Mouse (Mus musculus): ENCODE data around the gene Bsn. TPM values are rescaled to one million over a fixed set of nuclear protein-coding genes. Genes with fewer than 3 reads are reported as not detected.

The Bsn gene
- polyA plus RNA-seq, 1 experiment from 2014 or later = 1.7 TPM

DNA sequence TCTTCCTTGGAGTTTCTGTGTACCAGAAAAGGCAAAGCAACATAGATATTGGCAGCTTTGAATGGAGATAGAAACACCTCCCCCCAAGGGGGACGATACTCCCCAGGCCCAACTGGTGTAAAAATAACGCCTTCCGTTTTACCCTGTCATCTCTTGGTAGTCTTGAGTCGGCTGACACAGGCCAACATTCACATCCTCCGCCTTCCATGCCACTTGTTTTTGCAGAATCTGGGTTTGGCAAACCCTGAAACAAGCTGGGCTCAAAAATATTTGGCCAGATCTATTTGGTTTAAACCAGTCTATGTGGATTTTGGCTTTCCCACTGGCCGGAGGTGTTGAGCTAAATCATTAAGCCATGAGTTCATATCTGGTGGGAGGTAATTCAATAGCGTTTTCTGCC is 1.2 kb downstream of the Bsn start:
- WGBS = 88% methylated on average over 7 of the region's 7 CpGs
- H3K27ac ChIP-seq (replicated peaks) = no peak overlapping the region
- H3K4me3 ChIP-seq = peak overlapping the region; percentile 78; the same call in 1 of the 2 replicates
- peaks cover 52% of the 10 kb centered on the region for H3K27me3 ChIP-seq (replicated peaks; ENCODE audit: low read depth, poor library complexity, severe bottlenecking)
- H3K36me3 ChIP-seq (replicated peaks) = no peaks in the 10 kb centered on the region
- H3K9me3 ChIP-seq = no peaks in the 10 kb centered on the region
- no peak for DNase-seq (ENCODE audit: low spot score)
- H3K4me1 ChIP-seq = peaks cover 13% of the 10 kb centered on the region

GRCm38 (mm10) chr9:108188511-108188910 is 1.7 kb downstream of the Bsn start:
- DNase-seq (ENCODE audit: low spot score) = no peak
- 78% methylated on average over 8 of the region's 8 CpGs for WGBS
- H3K27me3 ChIP-seq (replicated peaks; ENCODE audit: low read depth, poor library complexity, severe bottlenecking) = peaks cover 52% of the 10 kb centered on the region
- no peaks in the 10 kb centered on the region for H3K9me3 ChIP-seq
- no peak overlapping the region for H3K4me3 ChIP-seq
- H3K4me1 ChIP-seq = peaks cover 13% of the 10 kb centered on the region
- H3K36me3 ChIP-seq (replicated peaks) = no peaks in the 10 kb centered on the region
- no peak overlapping the region for H3K27ac ChIP-seq (replicated peaks)

DNA sequence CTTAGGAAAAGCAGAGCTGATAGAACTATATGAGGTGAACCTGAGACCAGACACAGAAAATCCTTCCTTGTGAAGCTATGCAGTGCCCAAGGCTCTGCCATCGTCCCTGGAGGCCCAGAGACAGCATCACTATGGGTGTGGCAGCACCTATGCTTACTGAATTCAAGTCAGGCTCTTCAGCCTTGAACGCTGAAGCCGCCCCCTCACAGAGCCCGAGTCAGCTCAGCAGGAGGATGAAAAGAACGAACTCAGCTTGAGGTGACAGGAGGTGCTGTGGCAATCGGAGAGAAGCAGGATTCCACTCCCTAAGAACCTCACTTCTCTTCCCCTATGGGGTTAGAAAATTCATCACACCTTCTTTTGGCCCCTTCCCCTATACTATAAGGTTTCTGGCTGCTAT is 2.6 kb downstream of the Bsn start:
- 39% methylated on average over 6 of the region's 6 CpGs for WGBS
- Histone ChIP-seq H3K9me3 (no peaks in the 10 kb centered on the region), H3K27ac (replicated peaks) (no peak overlapping the region), H3K36me3 (replicated peaks) (no peaks in the 10 kb centered on the region), H3K27me3 (replicated peaks; ENCODE audit: low read depth, poor library complexity, severe bottlenecking) (peaks cover 52% of the 10 kb centered on the region), H3K4me1 (peaks cover 13% of the 10 kb centered on the region), H3K4me3 (no peak overlapping the region)
- no peak for DNase-seq (ENCODE audit: low spot score)

DNA sequence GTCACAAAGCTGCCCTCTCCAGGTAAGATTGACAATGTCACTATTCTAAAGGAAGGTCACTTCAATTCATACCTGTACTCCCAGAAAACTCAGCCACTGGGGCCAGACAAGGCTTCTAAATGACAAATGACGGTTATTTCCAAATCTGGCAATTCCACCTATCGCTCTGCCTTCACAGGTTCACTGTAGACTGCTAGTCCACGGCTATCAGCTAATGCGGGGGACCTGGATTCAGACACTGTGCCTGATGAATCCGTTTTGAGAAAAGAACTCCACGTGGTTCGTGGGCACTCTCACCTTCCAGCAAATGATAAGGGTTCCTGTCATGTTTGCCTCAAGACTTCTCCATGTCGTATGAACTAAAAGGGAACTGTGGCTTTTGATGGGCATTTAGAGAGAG is 4.4 kb downstream of the Bsn start:
- no peaks in the 10 kb centered on the region for H3K36me3 ChIP-seq (replicated peaks)
- peaks cover 36% of the 10 kb centered on the region for H3K27me3 ChIP-seq (replicated peaks; ENCODE audit: low read depth, poor library complexity, severe bottlenecking)
- no peaks in the 10 kb centered on the region for H3K9me3 ChIP-seq
- no peak for DNase-seq (ENCODE audit: low spot score)
- 84% methylated on average over 8 of the region's 8 CpGs for WGBS
- H3K27ac ChIP-seq (replicated peaks) = no peak overlapping the region
- no peak overlapping the region for H3K4me3 ChIP-seq
- peaks cover 13% of the 10 kb centered on the region for H3K4me1 ChIP-seq

- peaks cover 19% of the 10 kb centered on the region for H3K27me3 ChIP-seq (replicated peaks; ENCODE audit: low read depth, poor library complexity, severe bottlenecking)
- no peaks in the 10 kb centered on the region for H3K9me3 ChIP-seq
- H3K36me3 ChIP-seq (replicated peaks) = no peaks in the 10 kb centered on the region
- H3K4me3 ChIP-seq = no peak overlapping the region
- H3K27ac ChIP-seq (replicated peaks) = no peak overlapping the region
- WGBS = 92% methylated on average over 19 of the region's 19 CpGs
- H3K4me1 ChIP-seq = no peaks in the 10 kb centered on the region
- no peak for DNase-seq (ENCODE audit: low spot score)
These were observed 6.6 kb downstream of the Bsn start for GRCm38 (mm10) chr9:108183531-108183994.

GRCm38 (mm10) chr9:108182806-108183506 is 7.2 kb downstream of the Bsn start:
- Histone ChIP-seq H3K9me3 (no peaks in the 10 kb centered on the region), H3K27me3 (replicated peaks; ENCODE audit: low read depth, poor library complexity, severe bottlenecking) (peaks cover 12% of the 10 kb centered on the region), H3K27ac (replicated peaks) (no peak overlapping the region), H3K4me1 (no peaks in the 10 kb centered on the region), H3K4me3 (no peak overlapping the region), H3K36me3 (replicated peaks) (no peaks in the 10 kb centered on the region)
- WGBS = 71% methylated on average over 11 of the region's 11 CpGs
- no peak for DNase-seq (ENCODE audit: low spot score)

GRCm38 (mm10) chr9:108178391-108178790 is 11.8 kb downstream of the Bsn start:
- no peak for DNase-seq (ENCODE audit: low spot score)
- no peak overlapping the region for H3K4me3 ChIP-seq
- 0 out of 2 replicates have a peak, but pooled peaks cover 4% of the 10 kb centered on the region for H3K27me3 ChIP-seq (replicated peaks; ENCODE audit: low read depth, poor library complexity, severe bottlenecking)
- H3K36me3 ChIP-seq (replicated peaks) = no peaks in the 10 kb centered on the region
- no peaks in the 10 kb centered on the region for H3K4me1 ChIP-seq
- H3K9me3 ChIP-seq = no peaks in the 10 kb centered on the region
- 68% methylated on average over 5 of the region's 5 CpGs for WGBS
- H3K27ac ChIP-seq (replicated peaks) = no peak overlapping the region

DNA sequence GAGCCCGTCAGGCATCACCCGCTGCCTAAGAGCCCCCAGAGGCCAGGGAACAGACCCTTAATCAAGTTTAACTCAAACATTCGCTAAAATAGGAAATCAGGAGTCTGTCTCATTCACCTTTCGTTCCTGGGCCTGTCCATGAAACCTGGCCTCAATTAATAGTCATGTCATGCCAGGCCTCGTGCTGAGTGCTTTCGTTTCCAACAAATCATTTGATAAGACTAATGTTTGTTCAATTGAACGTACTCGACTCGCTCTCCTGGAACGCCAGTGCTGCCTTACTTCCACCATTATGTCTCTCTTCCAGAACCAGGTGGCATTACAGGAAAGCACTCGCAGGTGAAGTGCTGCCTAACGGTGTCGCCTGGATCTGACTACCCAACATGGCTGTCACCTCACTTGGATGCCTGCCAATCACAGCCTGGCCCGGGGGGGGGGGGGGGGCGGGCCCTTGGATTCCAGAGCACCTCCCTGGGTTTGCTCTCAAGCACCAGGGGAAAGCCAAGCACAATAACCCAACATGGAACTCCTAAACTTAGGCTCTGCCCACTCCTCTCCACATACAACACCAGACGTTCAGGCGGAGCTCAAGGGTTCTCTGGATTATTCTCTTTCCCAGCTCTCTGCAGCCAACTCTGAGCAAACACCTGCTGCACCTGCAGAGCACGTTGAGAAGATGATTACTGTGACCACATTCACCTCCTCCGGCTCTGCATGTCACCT is 14.9 kb downstream of the Bsn start:
- H3K9me3 ChIP-seq = no peaks in the 10 kb centered on the region
- no peak overlapping the region for H3K27ac ChIP-seq (replicated peaks)
- DNase-seq (ENCODE audit: low spot score) = no peak
- H3K27me3 ChIP-seq (replicated peaks; ENCODE audit: low read depth, poor library complexity, severe bottlenecking) = 0 out of 2 replicates have a peak, but pooled peaks cover 4% of the 10 kb centered on the region
- 82% methylated on average over 19 of the region's 19 CpGs for WGBS
- H3K36me3 ChIP-seq (replicated peaks) = no peaks in the 10 kb centered on the region
- H3K4me3 ChIP-seq = no peak overlapping the region
- no peaks in the 10 kb centered on the region for H3K4me1 ChIP-seq

DNA sequence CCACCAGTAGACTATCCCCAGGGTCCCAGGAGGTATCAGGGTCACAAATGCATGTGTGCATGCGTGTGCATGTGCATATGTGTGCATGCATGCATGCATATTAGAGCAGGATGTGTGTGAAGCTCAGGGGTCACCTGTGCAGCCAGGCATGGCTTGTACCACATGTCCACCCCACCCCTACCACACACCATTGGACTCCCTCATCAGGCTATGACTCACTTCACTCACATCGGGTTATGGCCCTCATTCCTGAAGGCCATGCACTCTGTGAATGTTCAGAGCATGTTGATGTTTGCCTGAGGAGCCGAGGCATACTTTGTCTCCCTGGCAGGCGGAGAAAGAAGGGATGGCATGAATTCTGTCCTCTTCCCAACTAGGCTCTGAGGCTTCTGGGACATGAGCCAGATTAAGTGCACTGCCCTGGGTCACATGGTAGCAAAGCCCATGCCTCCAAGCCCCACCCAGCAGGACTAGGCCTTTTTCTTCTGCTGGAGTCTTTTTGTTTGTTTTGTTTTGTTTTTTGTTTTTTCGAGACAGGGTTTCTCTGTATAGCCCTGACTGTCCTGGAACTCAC is 17.3 kb downstream of the Bsn start:
- DNase-seq (ENCODE audit: low spot score) = no peak
- Histone ChIP-seq H3K36me3 (replicated peaks) (no peaks in the 10 kb centered on the region), H3K9me3 (no peaks in the 10 kb centered on the region), H3K4me3 (no peak overlapping the region), H3K27ac (replicated peaks) (no peak overlapping the region), H3K27me3 (replicated peaks; ENCODE audit: low read depth, poor library complexity, severe bottlenecking) (no peaks in the 10 kb centered on the region), H3K4me1 (no peaks in the 10 kb centered on the region)
- WGBS = 80% methylated on average over 5 of the region's 5 CpGs

DNA sequence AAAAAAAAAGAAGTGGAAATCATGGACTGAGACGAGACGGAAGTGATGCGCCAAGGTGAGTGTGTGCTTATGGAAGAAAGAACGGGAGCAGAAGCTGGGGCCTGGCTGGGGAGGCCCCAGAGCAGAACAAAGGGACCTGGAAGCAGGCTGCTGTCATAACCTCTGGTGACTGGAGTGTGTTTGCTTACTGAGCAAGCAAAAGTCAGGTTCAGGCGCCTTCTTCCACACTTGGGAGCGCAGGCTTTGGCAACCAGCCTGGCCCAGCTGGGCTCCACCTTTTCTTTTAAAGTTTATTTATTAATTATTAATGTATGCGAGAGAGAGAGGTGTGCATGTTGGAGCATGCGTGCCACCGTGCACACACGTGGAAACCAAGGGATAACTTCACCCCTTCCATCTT is 20.4 kb downstream of the Bsn start:
- Histone ChIP-seq H3K4me1 (no peaks in the 10 kb centered on the region), H3K27ac (replicated peaks) (no peak overlapping the region), H3K27me3 (replicated peaks; ENCODE audit: low read depth, poor library complexity, severe bottlenecking) (no peaks in the 10 kb centered on the region), H3K36me3 (replicated peaks) (no peaks in the 10 kb centered on the region), H3K9me3 (no peaks in the 10 kb centered on the region), H3K4me3 (no peak overlapping the region)
- no peak for DNase-seq (ENCODE audit: low spot score)
- 87% methylated on average over 10 of the region's 10 CpGs for WGBS

DNA sequence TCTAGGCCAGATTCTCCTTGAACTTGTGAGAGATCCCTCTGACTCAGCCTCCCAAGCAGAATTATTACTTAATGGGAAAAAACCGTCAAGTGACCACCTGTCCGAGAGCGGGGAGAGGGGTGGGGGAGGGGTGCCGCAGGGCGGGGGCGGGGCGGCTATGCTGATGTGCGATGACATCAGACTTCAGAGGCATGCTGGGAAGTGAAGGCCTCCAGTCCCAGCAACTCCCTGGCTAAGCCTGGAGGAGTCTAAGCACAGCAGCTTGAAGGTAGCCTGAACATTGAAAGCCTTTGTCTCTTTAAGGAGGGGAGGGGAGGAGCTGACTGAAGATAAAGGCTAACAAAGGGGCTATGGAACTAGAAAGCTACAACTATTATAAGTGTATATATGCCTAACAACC is 25.0 kb downstream of the Bsn start:
- Histone ChIP-seq H3K36me3 (replicated peaks) (no peaks in the 10 kb centered on the region), H3K4me3 (no peak overlapping the region), H3K4me1 (no peaks in the 10 kb centered on the region), H3K9me3 (no peaks in the 10 kb centered on the region), H3K27ac (replicated peaks) (no peak overlapping the region), H3K27me3 (replicated peaks; ENCODE audit: low read depth, poor library complexity, severe bottlenecking) (peaks cover 5% of the 10 kb centered on the region; the same call in 1 of the 2 replicates)
- DNase-seq (ENCODE audit: low spot score) = no peak
- WGBS = 32% methylated on average over 8 of the region's 8 CpGs

GRCm38 (mm10) chr9:108163646-108164284 is 26.4 kb downstream of the Bsn start:
- H3K4me3 ChIP-seq = no peak overlapping the region
- no peaks in the 10 kb centered on the region for H3K4me1 ChIP-seq
- no peaks in the 10 kb centered on the region for H3K36me3 ChIP-seq (replicated peaks)
- peaks cover 13% of the 10 kb centered on the region for H3K27me3 ChIP-seq (replicated peaks; ENCODE audit: low read depth, poor library complexity, severe bottlenecking)
- no peaks in the 10 kb centered on the region for H3K9me3 ChIP-seq
- DNase-seq (ENCODE audit: low spot score) = no peak
- no peak overlapping the region for H3K27ac ChIP-seq (replicated peaks)
- 88% methylated on average over 16 of the region's 16 CpGs for WGBS
